Comparison of ENCODE assay signal across 21 mouse cellular contexts in the genomic region with DNA sequence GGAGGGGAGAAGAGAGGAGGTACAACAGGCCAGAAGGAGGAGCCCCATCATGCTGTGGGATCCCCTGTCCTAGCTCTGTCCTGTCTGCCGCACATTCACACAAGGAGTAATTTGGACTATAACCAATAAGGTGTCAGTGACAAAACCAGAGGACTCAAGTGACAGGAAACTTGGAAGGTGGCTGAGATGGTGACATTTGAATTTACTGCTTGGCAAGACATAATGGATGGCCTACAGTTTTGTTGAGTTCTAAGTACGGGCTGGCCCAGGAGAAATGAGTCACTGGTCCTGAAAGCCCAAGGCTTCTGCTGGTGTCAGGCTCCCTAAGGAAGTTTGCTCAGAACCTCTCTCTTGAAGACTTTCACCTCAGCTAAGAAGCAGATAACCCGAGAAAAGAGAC.
A peak's percentile ranks its signal among the peaks of the same experiment; 100 is the strongest.
DNase-seq lines count a peak whose midpoint lies in the region; ATAC-seq and TF ChIP-seq lines count a peak whose summit lies in the region.
"Had no signal": no experiment of that assay in that cellular context is flagged by ENCODE, and none has a peak within 500 bp of the region (broad histone marks: within the 10 kb centered on the region; RNA-seq: fewer than 3 reads in every experiment).

No protein-coding gene starts in this region.

- no peak overlapping the region for H3K4me2 ChIP-seq in lung, embryonic 14.5 days
- H3K4me2 ChIP-seq in forebrain, embryonic 11.5 days (ENCODE audit: low read depth, low read length, severe bottlenecking): no peak overlapping the region
- H3K4me2 ChIP-seq: limb, embryonic 12.5 days; neural tube, embryonic 13.5 days had no signal

- no peaks in the 10 kb centered on the region for H3K27me3 ChIP-seq in lung, embryonic 14.5 days (ENCODE audit: insufficient read depth, low read length)
- no peaks in the 10 kb centered on the region for H3K27me3 ChIP-seq in limb, embryonic 10.5 days (ENCODE audit: low read depth, poor library complexity, severe bottlenecking)
- no peaks in the 10 kb centered on the region for H3K27me3 ChIP-seq in forebrain, embryonic 11.5 days (ENCODE audit: control insufficient read depth, insufficient read depth, low read length)
- H3K27me3 ChIP-seq: limb, embryonic 12.5 days; neural tube, embryonic 13.5 days had no signal

- H3K4me3 ChIP-seq in lung, embryonic 14.5 days (ENCODE audit: low read depth, low read length): no peak overlapping the region
- H3K4me3 ChIP-seq in embryonic fibroblast, embryonic 13.5 days (ENCODE audit: insufficient read depth, low read length): no peak overlapping the region
- H3K4me3 ChIP-seq in limb, embryonic 10.5 days: no peak overlapping the region
- H3K4me3 ChIP-seq in forebrain, embryonic 11.5 days (ENCODE audit: low read depth, low read length): no peak overlapping the region
- H3K4me3 ChIP-seq: forebrain, embryonic 10.5 days; layer of hippocampus, adult 2 months; left cerebral cortex, adult 2 months; limb, embryonic 12.5 days; midbrain, embryonic 10.5 days; neural tube, embryonic 13.5 days had no signal

- WGBS in lung, embryonic 14.5 days: 35% methylated on average over 3 of the region's 3 CpGs
- 34% methylated on average over 3 of the region's 3 CpGs for WGBS in limb, embryonic 10.5 days
- 71% methylated on average over 3 of the region's 3 CpGs for WGBS in forebrain, embryonic 11.5 days

- peak; percentile 23 for DNase-seq in gastrocnemius, postnatal 25 days
- no peak for DNase-seq in gastrocnemius, postnatal 4 days (ENCODE audit: low spot score in 2 of 2)
- no peak for DNase-seq in lung, embryonic 14.5 days
- no peak for DNase-seq in lung, postnatal 25 days (ENCODE audit: low spot score)
- no peak for DNase-seq in limb, embryonic 10.5 days (ENCODE audit: low spot score)
- DNase-seq in forebrain, embryonic 11.5 days (ENCODE audit: low spot score): no peak
- DNase-seq: cerebellum, postnatal 10 days; kidney, adult 11 months; kidney, postnatal 10 days; lung, postnatal 4 days; right cerebral cortex, postnatal 14 days; thymus, postnatal 14 days had no signal

- H3K27ac ChIP-seq in lung, embryonic 14.5 days (ENCODE audit: low read depth): peak overlapping the region; percentile 56; the same call in 1 of the 2 replicates
- peak overlapping the region; percentile 84 for H3K27ac ChIP-seq in embryonic fibroblast, embryonic 13.5 days (ENCODE audit: insufficient read depth, low read length)
- H3K27ac ChIP-seq in limb, embryonic 10.5 days: 0 out of 2 replicates have a peak overlapping the region, but pooled peaks have one; percentile 22
- H3K27ac ChIP-seq in forebrain, embryonic 11.5 days (ENCODE audit: low read depth, low read length): no peak overlapping the region
- H3K27ac ChIP-seq: forebrain, embryonic 10.5 days; hindbrain, postnatal 0 days; layer of hippocampus, adult 2 months; left cerebral cortex, adult 2 months; limb, embryonic 12.5 days; liver, embryonic 14.5 days; midbrain, embryonic 10.5 days; neural tube, embryonic 13.5 days had no signal

- H3K4me1 ChIP-seq in lung, embryonic 14.5 days (ENCODE audit: insufficient read depth): peaks cover 18% of the 10 kb centered on the region
- H3K4me1 ChIP-seq in embryonic fibroblast, embryonic 13.5 days (ENCODE audit: control insufficient read depth, insufficient read depth, low read length): peaks cover 32% of the 10 kb centered on the region
- H3K4me1 ChIP-seq in limb, embryonic 10.5 days: peaks cover 33% of the 10 kb centered on the region
- H3K4me1 ChIP-seq in forebrain, embryonic 11.5 days (replicated peaks; ENCODE audit: control insufficient read depth, insufficient read depth, low read length): no peaks in the 10 kb centered on the region

- ATAC-seq in lung, embryonic 14.5 days (ENCODE audit: insufficient read depth): no peak
- no peak for ATAC-seq in forebrain, embryonic 11.5 days (replicated peaks; ENCODE audit: low FRiP score)
- ATAC-seq: hindbrain, postnatal 0 days had no signal

- no peaks in the 10 kb centered on the region for H3K9me3 ChIP-seq in lung, embryonic 14.5 days (ENCODE audit: low read depth, low read length)
- H3K9me3 ChIP-seq in limb, embryonic 10.5 days (replicated peaks): no peaks in the 10 kb centered on the region
- no peaks in the 10 kb centered on the region for H3K9me3 ChIP-seq in forebrain, embryonic 11.5 days (ENCODE audit: control insufficient read depth, low read length)
- H3K9me3 ChIP-seq: forebrain, embryonic 10.5 days; limb, embryonic 12.5 days; midbrain, embryonic 10.5 days; neural tube, embryonic 13.5 days had no signal

- TF ChIP-seq POLR2A in embryonic fibroblast, embryonic 13.5 days (IDR thresholded peaks at IDR 0.05; ENCODE audit: low read depth, low read length): no peak

- H3K9ac ChIP-seq in lung, embryonic 14.5 days: no peak overlapping the region
- no peak overlapping the region for H3K9ac ChIP-seq in forebrain, embryonic 11.5 days (ENCODE audit: low read length)
- H3K9ac ChIP-seq: limb, embryonic 12.5 days; liver, embryonic 14.5 days; neural tube, embryonic 13.5 days had no signal

- no peaks in the 10 kb centered on the region for H3K36me3 ChIP-seq in lung, embryonic 14.5 days (ENCODE audit: insufficient read depth)
- no peaks in the 10 kb centered on the region for H3K36me3 ChIP-seq in limb, embryonic 10.5 days
- no peaks in the 10 kb centered on the region for H3K36me3 ChIP-seq in forebrain, embryonic 11.5 days (ENCODE audit: control insufficient read depth, insufficient read depth, low read length)
- H3K36me3 ChIP-seq: forebrain, embryonic 10.5 days; limb, embryonic 12.5 days; midbrain, embryonic 10.5 days; neural tube, embryonic 13.5 days had no signal

- no peak for TF ChIP-seq CTCF in lung, embryonic 14.5 days (IDR thresholded peaks at IDR 0.05; ENCODE audit: low read depth)
- no peak for TF ChIP-seq CTCF in embryonic fibroblast, embryonic 13.5 days (IDR thresholded peaks at IDR 0.05; ENCODE audit: borderline replicate concordance, insufficient read depth, low read length)
